Mouse (Mus musculus): ENCODE measurements around the gene Tymp.

The Tymp gene

GRCm38 (mm10) chr15:89322670-89323522 is 53.9 kb downstream of the Tymp start, which contains the start of gene Adm2:
TSS of gene Adm2 (plus strand) at chr15:89322720.
- no peak for DNase-seq
